Mouse (Mus musculus): ENCODE measurements around the gene Rslcan18. TPM values are rescaled to one million over a fixed set of nuclear protein-coding genes. Genes with fewer than 3 reads are reported as not detected.

The Rslcan18 gene
- polyA plus RNA-seq, 1 experiment, result 0.05 TPM

DNA sequence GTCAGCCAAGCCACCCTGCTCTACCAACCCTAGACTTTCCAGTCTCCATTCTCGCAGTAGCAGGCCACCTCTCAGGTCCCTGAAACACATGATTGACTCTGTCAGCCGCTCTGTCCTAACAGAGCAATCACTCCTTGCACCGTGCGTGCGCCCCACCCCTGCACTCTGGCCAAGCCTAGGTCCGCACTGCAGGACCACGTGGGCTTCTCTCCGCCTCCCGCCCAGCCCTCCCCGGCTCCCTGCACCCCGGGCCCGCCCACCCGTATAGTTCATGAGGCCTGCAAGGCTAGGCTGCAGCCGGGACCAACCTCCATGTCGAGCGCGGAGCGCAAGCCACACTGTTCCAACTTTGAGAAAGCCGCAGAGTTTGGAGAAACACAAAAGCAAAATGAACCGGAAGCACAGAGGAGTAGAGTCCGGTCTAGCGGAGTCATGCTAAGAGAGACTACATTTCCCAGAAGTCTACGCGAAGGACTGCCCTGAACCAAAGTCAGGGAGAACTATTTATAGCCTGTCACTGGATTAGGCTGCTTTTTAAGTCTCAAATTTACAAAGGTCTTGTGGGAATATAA is 34.8 kb downstream of the Rslcan18 start:
- TF ChIP-seq POLR2A (IDR thresholded peaks at IDR 0.05; ENCODE audit: control insufficient read depth, extremely low read depth, insufficient read depth, low read length, poor library complexity), result no peak
- TF ChIP-seq CTCF (IDR thresholded peaks at IDR 0.05; ENCODE audit: borderline replicate concordance, control insufficient read depth, extremely low read depth, insufficient read depth, low read length, poor library complexity), result no peak
- Histone ChIP-seq H3K4me1 (replicated peaks; ENCODE audit: control insufficient read depth, insufficient read depth, low read length) (peaks cover 4% of the 10 kb centered on the region; the same call in 1 of the 2 replicates), H3K36me3 (ENCODE audit: control insufficient read depth, insufficient read depth, low read length) (no peaks in the 10 kb centered on the region), H3K27me3 (ENCODE audit: control insufficient read depth, insufficient read depth, low read length) (no peaks in the 10 kb centered on the region), H3K27ac (ENCODE audit: control insufficient read depth, insufficient read depth, low read length) (peak overlapping the region; percentile 67; the same call in 1 of the 2 replicates), H3K4me3 (ENCODE audit: control insufficient read depth, insufficient read depth, low read length) (peak overlapping the region; percentile 98)
- DNase-seq, result peak; percentile 58
- WGBS, result 1% methylated on average over 24 of the region's 24 CpGs

DNA sequence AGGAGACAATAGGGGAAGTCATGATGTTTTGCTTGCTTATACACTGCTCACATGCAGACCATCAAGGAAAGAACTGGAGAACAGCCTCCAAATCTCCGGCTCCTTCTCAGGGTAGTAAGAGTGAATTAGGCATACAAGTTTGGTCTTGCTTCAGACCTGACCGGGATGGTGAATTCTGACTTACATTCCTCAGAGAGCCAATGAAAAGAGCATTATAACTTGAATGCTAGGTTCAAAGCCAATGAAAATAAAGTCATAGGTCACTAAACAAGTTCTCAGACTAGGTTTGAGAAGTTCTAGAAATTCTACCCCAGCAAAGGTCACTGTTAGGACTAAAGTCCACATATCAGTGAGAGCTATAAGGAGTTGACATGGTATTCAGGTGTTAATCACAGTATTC is 38.8 kb downstream of the Rslcan18 start:
- Histone ChIP-seq H3K36me3 (ENCODE audit: control insufficient read depth, insufficient read depth, low read length) (peaks cover 7% of the 10 kb centered on the region), H3K27ac (ENCODE audit: control insufficient read depth, insufficient read depth, low read length) (no peak overlapping the region), H3K27me3 (ENCODE audit: control insufficient read depth, insufficient read depth, low read length) (no peaks in the 10 kb centered on the region), H3K4me3 (ENCODE audit: control insufficient read depth, insufficient read depth, low read length) (no peak overlapping the region), H3K4me1 (replicated peaks; ENCODE audit: control insufficient read depth, insufficient read depth, low read length) (peaks cover 4% of the 10 kb centered on the region; the same call in 1 of the 2 replicates)
- 96% methylated on average over 2 of the region's 2 CpGs for WGBS
- TF ChIP-seq POLR2A (IDR thresholded peaks at IDR 0.05; ENCODE audit: control insufficient read depth, extremely low read depth, insufficient read depth, low read length, poor library complexity), result no peak
- TF ChIP-seq CTCF (IDR thresholded peaks at IDR 0.05; ENCODE audit: borderline replicate concordance, control insufficient read depth, extremely low read depth, insufficient read depth, low read length, poor library complexity), result no peak
- DNase-seq, result no peak

DNA sequence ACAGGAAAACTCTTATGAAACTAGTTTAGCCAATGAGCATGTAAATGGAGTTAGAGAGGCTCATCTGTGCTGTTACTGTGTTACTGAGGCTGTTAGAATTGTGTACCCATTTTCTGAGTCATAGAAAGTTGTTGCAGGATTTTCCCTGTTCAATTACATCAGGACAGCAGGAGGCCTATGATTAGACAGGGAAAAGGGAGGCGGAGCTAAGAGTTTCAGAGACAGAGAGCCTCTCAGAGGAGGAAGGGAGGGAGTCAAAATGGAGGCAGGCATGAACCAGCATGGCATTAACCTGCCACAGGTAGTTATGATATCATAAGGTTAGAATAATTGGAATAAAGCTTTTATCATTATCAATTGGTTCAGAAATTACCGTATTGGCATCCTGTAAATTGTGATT is 43.3 kb downstream of the Rslcan18 start:
- H3K27me3 ChIP-seq (ENCODE audit: control insufficient read depth, insufficient read depth, low read length), result no peaks in the 10 kb centered on the region
- H3K27ac ChIP-seq (ENCODE audit: control insufficient read depth, insufficient read depth, low read length), result no peak overlapping the region
- no peak overlapping the region for H3K4me3 ChIP-seq (ENCODE audit: control insufficient read depth, insufficient read depth, low read length)
- TF ChIP-seq POLR2A (IDR thresholded peaks at IDR 0.05; ENCODE audit: control insufficient read depth, extremely low read depth, insufficient read depth, low read length, poor library complexity) (no peak), CTCF (IDR thresholded peaks at IDR 0.05; ENCODE audit: borderline replicate concordance, control insufficient read depth, extremely low read depth, insufficient read depth, low read length, poor library complexity) (no peak)
- 92% methylated on average over 2 of the region's 2 CpGs for WGBS
- no peak for DNase-seq
- H3K4me1 ChIP-seq (replicated peaks; ENCODE audit: control insufficient read depth, insufficient read depth, low read length), result no peaks in the 10 kb centered on the region
- H3K36me3 ChIP-seq (ENCODE audit: control insufficient read depth, insufficient read depth, low read length), result peaks cover 19% of the 10 kb centered on the region

DNA sequence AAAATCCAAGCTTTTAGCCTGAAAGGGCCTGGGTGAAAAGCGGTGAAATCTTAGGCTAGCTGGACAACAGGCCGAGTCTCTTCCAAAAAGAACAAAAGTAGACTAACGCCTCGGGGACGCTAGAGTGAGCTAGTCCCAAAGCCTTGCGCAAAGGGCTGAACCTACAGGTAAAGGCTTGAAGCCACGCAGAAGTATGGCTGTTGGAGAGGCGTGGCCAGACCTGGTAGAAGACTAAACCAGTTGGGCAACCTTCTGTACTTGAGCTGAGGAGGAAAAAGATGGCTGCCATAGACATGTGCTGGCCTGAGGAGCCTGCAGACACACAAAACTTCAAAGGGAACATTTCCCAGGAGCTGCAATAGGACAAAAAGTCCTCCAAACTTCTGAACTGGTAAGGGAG is 50.7 kb downstream of the Rslcan18 start:
- no peak for TF ChIP-seq POLR2A (IDR thresholded peaks at IDR 0.05; ENCODE audit: control insufficient read depth, extremely low read depth, insufficient read depth, low read length, poor library complexity)
- no peak for TF ChIP-seq CTCF (IDR thresholded peaks at IDR 0.05; ENCODE audit: borderline replicate concordance, control insufficient read depth, extremely low read depth, insufficient read depth, low read length, poor library complexity)
- Histone ChIP-seq H3K4me3 (ENCODE audit: control insufficient read depth, insufficient read depth, low read length) (no peak overlapping the region), H3K36me3 (ENCODE audit: control insufficient read depth, insufficient read depth, low read length) (peaks cover 5% of the 10 kb centered on the region; the same call in 1 of the 2 replicates), H3K4me1 (replicated peaks; ENCODE audit: control insufficient read depth, insufficient read depth, low read length) (no peaks in the 10 kb centered on the region), H3K27ac (ENCODE audit: control insufficient read depth, insufficient read depth, low read length) (no peak overlapping the region), H3K27me3 (ENCODE audit: control insufficient read depth, insufficient read depth, low read length) (no peaks in the 10 kb centered on the region)
- no peak for DNase-seq
- WGBS, result 95% methylated on average over 8 of the region's 8 CpGs

DNA sequence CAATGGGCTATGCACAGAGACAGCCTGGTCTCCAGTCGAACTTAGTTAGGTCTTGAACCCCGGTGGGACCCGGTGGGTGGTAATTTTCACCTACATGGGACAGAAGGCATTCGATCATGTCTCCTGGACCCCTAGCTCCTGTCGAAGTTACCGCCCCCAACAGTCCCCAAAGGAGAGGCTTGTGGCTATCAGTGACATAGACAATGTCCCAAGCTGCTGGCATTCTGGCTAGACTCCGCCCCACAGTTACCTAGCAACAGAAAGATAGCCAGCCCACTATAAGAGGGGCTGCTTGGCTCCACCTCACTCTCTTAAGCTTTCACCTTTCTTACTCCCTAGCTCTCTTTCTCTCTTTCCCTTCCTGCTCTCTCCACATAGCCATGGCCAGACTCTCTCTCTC is 53.6 kb downstream of the Rslcan18 start:
- H3K36me3 ChIP-seq (ENCODE audit: control insufficient read depth, insufficient read depth, low read length), result no peaks in the 10 kb centered on the region
- no peak overlapping the region for H3K27ac ChIP-seq (ENCODE audit: control insufficient read depth, insufficient read depth, low read length)
- no peak for DNase-seq
- TF ChIP-seq POLR2A (IDR thresholded peaks at IDR 0.05; ENCODE audit: control insufficient read depth, extremely low read depth, insufficient read depth, low read length, poor library complexity) (no peak), CTCF (IDR thresholded peaks at IDR 0.05; ENCODE audit: borderline replicate concordance, control insufficient read depth, extremely low read depth, insufficient read depth, low read length, poor library complexity) (no peak)
- 0 out of 2 replicates have a peak, but pooled peaks cover 2% of the 10 kb centered on the region for H3K4me1 ChIP-seq (replicated peaks; ENCODE audit: control insufficient read depth, insufficient read depth, low read length)
- no peaks in the 10 kb centered on the region for H3K27me3 ChIP-seq (ENCODE audit: control insufficient read depth, insufficient read depth, low read length)
- 82% methylated on average over 7 of the region's 7 CpGs for WGBS
- H3K4me3 ChIP-seq (ENCODE audit: control insufficient read depth, insufficient read depth, low read length), result no peak overlapping the region

DNA sequence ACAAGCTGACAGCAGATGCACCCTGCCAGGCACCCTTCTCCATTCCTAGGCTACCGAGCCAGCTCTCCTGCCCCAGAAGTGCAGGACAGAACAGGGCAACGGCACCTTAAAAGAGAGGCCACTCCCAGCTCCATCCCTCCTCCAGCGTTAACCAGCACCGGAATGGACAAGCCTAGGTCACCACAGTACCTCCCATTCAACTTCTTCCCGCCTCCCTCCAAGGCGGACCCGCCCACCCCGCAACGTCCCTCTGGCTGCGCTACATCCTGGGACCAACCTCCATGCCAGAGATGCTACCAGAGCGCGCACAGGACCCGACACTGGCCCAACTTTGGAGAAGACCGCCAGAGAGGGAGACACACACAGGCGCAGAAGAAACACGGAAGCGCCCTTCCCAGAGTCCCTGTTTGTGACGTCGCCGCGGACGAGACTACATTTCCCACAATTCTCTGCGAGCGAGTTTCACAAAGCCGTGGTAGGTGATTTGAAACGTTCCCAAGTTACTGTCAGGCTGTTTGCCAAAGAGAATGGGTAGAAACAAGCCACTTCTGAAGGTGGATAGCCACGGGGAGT is 55.2 kb downstream of the Rslcan18 start, which contains the start of gene Zfp712:
Zfp712 (minus strand) TSS at position 385 of the 573 bp plus-strand sequence.
- no peak within 1 kb of the TSS for H3K27ac ChIP-seq (ENCODE audit: control insufficient read depth, insufficient read depth, low read length)
- under 1% methylated on average over 27 of the region's 27 CpGs for WGBS
- peak; percentile 90 for DNase-seq

More for the DNA sequence above, 55.2 kb downstream of the Rslcan18 start, which contains the start of gene Zfp712:
- peak within 1 kb of the TSS; percentile 100 for H3K4me3 ChIP-seq (ENCODE audit: control insufficient read depth, insufficient read depth, low read length)
- TF ChIP-seq POLR2A (IDR thresholded peaks at IDR 0.05; ENCODE audit: control insufficient read depth, extremely low read depth, insufficient read depth, low read length, poor library complexity), result no peak; the same call in 1 of the 2 replicates
- peak; percentile 18; the same call in 1 of the 2 replicates for TF ChIP-seq CTCF (IDR thresholded peaks at IDR 0.05; ENCODE audit: borderline replicate concordance, control insufficient read depth, extremely low read depth, insufficient read depth, low read length, poor library complexity)
- no peaks in the 10 kb centered on the region for H3K27me3 ChIP-seq (ENCODE audit: control insufficient read depth, insufficient read depth, low read length)
- no peaks in the 10 kb centered on the region for H3K36me3 ChIP-seq (ENCODE audit: control insufficient read depth, insufficient read depth, low read length)
- 0 out of 2 replicates have a peak, but pooled peaks cover 2% of the 10 kb centered on the region for H3K4me1 ChIP-seq (replicated peaks; ENCODE audit: control insufficient read depth, insufficient read depth, low read length)

Measured in thymus, adult 2 months (tissue).